Mouse (Mus musculus) kidney, postnatal 14 days (tissue): ENCODE measurements around the gene Gm2832.
A peak's percentile ranks its signal among the peaks of the same experiment; 100 is the strongest.
"Not testable (repeated sequence)": the region's sequence is repeated elsewhere in the genome, so short reads cannot be mapped to it uniquely, and the experiment has no call there.

ENCODE experiments used
- DNase-seq: peaks from one replicate; pipeline ENCODE4 v3.0.0; 2022; ENCODE audit warnings: mixed read lengths

Gm2832 gene

GRCm38 (mm10) chr14:41278505-41278904, at the start of gene Gm2832:
Gene Gm2832, plus strand, starts transcription at chr14:41278805.
- not testable (repeated sequence) for DNase-seq

GRCm38 (mm10) chr14:41263296-41263695, 15.3 kb upstream of the Gm2832 start:
- DNase-seq = peak; percentile 61

- DNase-seq = peak; percentile 25
Observed at GRCm38 (mm10) chr14:41263853-41264755, 14.5 kb upstream of the Gm2832 start.

GRCm38 (mm10) chr14:41264756-41265566, 13.6 kb upstream of the Gm2832 start:
- DNase-seq = peak; percentile 49

- DNase-seq = not testable (repeated sequence)
Observed at GRCm38 (mm10) chr14:41285965-41286364, 7.4 kb downstream of the Gm2832 start.
